Mouse (Mus musculus) frontal cortex, postnatal 14 days (tissue): ENCODE data around the gene Btn1a1.

Experiments used
- DNase-seq, 2 experiments: peaks; one replicate each; pipeline ENCODE4 v3.0.0; 2022; ENCODE audit warnings: low spot score in 2 of 2

Gene Btn1a1

GRCm38 (mm10) chr13:23438521-23438920, 27.2 kb downstream of the Btn1a1 start:
- DNase-seq, result peak in 1 of 2 experiments; percentile 61

GRCm38 (mm10) chr13:23437908-23438307, 27.8 kb downstream of the Btn1a1 start:
- peak; percentile 69 to 93 for DNase-seq

GRCm38 (mm10) chr13:23436861-23437822, 28.6 kb downstream of the Btn1a1 start:
- DNase-seq, result peak in 1 of 2 experiments; percentile 43

- DNase-seq, result peak in 1 of 2 experiments; percentile 43
These were observed 29.5 kb downstream of the Btn1a1 start for GRCm38 (mm10) chr13:23436231-23436661.

GRCm38 (mm10) chr13:23435676-23436075, 30.0 kb downstream of the Btn1a1 start:
- no peak for DNase-seq

- no peak for DNase-seq
These were observed 30.5 kb downstream of the Btn1a1 start for GRCm38 (mm10) chr13:23435241-23435640.

GRCm38 (mm10) chr13:23434426-23434825, 31.3 kb downstream of the Btn1a1 start:
- no peak for DNase-seq

- DNase-seq, result no peak
These were observed 31.9 kb downstream of the Btn1a1 start for GRCm38 (mm10) chr13:23433801-23434200.

- no peak for DNase-seq
These were observed 32.5 kb downstream of the Btn1a1 start for GRCm38 (mm10) chr13:23433206-23433605.

GRCm38 (mm10) chr13:23432562-23433201, 33.0 kb downstream of the Btn1a1 start:
- DNase-seq, result peak; percentile 93 to 99

- DNase-seq, result peak; percentile 78 to 84
These were observed 34.3 kb downstream of the Btn1a1 start for GRCm38 (mm10) chr13:23431351-23431771.

- peak; percentile 64 to 74 for DNase-seq
These were observed 35.0 kb downstream of the Btn1a1 start for GRCm38 (mm10) chr13:23430734-23431133.

- no peak for DNase-seq
These were observed 35.8 kb downstream of the Btn1a1 start for GRCm38 (mm10) chr13:23429771-23430380.

- DNase-seq, result no peak
These were observed 37.3 kb downstream of the Btn1a1 start for GRCm38 (mm10) chr13:23428166-23428993.

- no peak for DNase-seq
These were observed 38.2 kb downstream of the Btn1a1 start for GRCm38 (mm10) chr13:23427401-23427910.

GRCm38 (mm10) chr13:23426922-23427321, 38.8 kb downstream of the Btn1a1 start:
- DNase-seq, result no peak

GRCm38 (mm10) chr13:23426335-23426734, 39.4 kb downstream of the Btn1a1 start:
- peak in 1 of 2 experiments; percentile 61 for DNase-seq

GRCm38 (mm10) chr13:23425505-23425904, 40.2 kb downstream of the Btn1a1 start:
- DNase-seq, result peak in 1 of 2 experiments; percentile 70

- DNase-seq, result peak; percentile 77 to 78
These were observed 41.0 kb downstream of the Btn1a1 start for GRCm38 (mm10) chr13:23424494-23425325.

- DNase-seq, result no peak
These were observed 41.7 kb downstream of the Btn1a1 start for GRCm38 (mm10) chr13:23424052-23424380.
